Mouse (Mus musculus): ENCODE measurements at regions not wholly inside any gene's neighbourhood (a gene's known extent, or its start where the extent isn't known, plus 50 kb on each side); places are given as distances from the start of the nearest gene placed in this dataset.

DNA sequence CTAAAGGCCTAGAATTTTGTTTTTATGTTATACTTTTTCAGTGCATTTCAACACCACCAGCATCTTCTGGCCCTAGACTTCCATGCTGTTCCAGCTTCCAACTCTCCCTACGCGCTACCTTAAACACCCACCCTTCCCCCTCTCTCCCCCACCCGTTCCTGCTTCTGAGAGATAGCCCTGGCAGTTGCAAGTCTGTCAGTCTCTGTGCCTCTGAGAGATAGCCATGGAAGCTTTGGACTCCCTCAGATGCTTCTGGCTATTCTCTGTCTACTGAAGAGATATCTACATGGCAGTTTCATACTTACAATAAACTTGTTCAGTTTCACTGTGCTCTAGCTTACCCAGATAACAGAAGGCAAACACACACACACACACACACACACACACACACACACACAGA, 252.3 kb upstream of the H2al1a start:
- Histone ChIP-seq H3K36me3 (ENCODE audit: control insufficient read depth, insufficient read depth, low read length) (no peaks in the 10 kb centered on the region), H3K4me1 (ENCODE audit: control insufficient read depth, insufficient read depth, low read length) (no peaks in the 10 kb centered on the region), H3K27ac (ENCODE audit: insufficient read depth, low read depth, low read length) (no peak overlapping the region), H3K4me3 (ENCODE audit: insufficient read depth, low read depth, low read length) (no peak overlapping the region), H3K27me3 (replicated peaks; ENCODE audit: control insufficient read depth, insufficient read depth, low read length) (no peaks in the 10 kb centered on the region)
- WGBS, result 85% methylated on average over 3 of the region's 3 CpGs
- no peak for DNase-seq
- TF ChIP-seq CTCF (conservative IDR thresholded peaks at IDR 0.05; ENCODE audit: insufficient read depth, insufficient read length, low read depth, low read length), result no peak
- no peak for TF ChIP-seq POLR2A (IDR thresholded peaks at IDR 0.05; ENCODE audit: low read depth, low read length)

DNA sequence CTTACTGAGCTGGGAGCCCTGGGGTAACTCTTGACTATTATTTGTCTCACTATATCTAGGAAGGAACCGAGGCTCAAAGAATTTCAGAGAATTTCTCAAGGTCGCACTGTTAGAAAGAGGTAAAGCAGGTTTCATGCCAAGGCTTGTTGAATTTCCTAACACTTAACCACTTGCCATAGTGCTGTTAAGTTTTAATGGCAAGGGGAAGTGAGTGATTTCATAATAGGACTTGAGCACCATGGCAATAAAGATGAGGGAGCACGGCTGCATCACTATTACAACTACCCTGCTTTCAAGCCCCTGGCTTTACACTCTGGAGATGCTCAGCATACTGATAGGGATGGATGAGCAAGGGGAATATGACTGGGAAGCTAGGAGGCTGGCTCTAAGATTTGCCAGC, 216.9 kb upstream of the H2al1a start:
- WGBS, result 55% methylated on average over 3 of the region's 3 CpGs
- H3K4me1 ChIP-seq (ENCODE audit: control insufficient read depth, insufficient read depth, low read length), result no peaks in the 10 kb centered on the region; the same call in 1 of the 2 replicates
- TF ChIP-seq CTCF (conservative IDR thresholded peaks at IDR 0.05; ENCODE audit: insufficient read depth, insufficient read length, low read depth, low read length) (no peak), POLR2A (IDR thresholded peaks at IDR 0.05; ENCODE audit: low read depth, low read length) (no peak)
- no peaks in the 10 kb centered on the region for H3K27me3 ChIP-seq (replicated peaks; ENCODE audit: control insufficient read depth, insufficient read depth, low read length)
- no peaks in the 10 kb centered on the region for H3K36me3 ChIP-seq (ENCODE audit: control insufficient read depth, insufficient read depth, low read length)
- no peak overlapping the region for H3K27ac ChIP-seq (ENCODE audit: insufficient read depth, low read depth, low read length)
- no peak overlapping the region for H3K4me3 ChIP-seq (ENCODE audit: insufficient read depth, low read depth, low read length)
- no peak for DNase-seq

DNA sequence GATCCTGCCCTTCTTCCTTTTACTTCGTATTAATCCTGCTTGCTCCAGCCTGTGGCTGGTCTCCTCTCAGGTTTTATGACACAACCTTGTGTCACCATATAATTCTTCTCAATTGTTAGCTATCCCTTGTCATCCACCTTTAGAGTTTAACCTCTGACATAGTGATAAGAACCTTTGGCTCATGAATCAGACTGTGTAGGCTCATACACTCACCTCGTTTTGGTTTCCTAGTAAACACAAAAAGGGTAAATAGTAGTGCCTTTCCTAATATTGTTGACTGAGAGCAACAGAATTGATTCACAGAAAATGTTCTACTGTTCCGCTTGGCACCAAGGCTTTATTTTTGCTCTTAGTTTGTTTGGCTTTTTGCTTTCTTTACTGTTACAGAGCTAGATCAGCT, 216.2 kb upstream of the H2al1a start:
- Histone ChIP-seq H3K36me3 (ENCODE audit: control insufficient read depth, insufficient read depth, low read length) (no peaks in the 10 kb centered on the region), H3K27ac (ENCODE audit: insufficient read depth, low read depth, low read length) (no peak overlapping the region), H3K4me3 (ENCODE audit: insufficient read depth, low read depth, low read length) (no peak overlapping the region), H3K27me3 (replicated peaks; ENCODE audit: control insufficient read depth, insufficient read depth, low read length) (no peaks in the 10 kb centered on the region), H3K4me1 (ENCODE audit: control insufficient read depth, insufficient read depth, low read length) (no peaks in the 10 kb centered on the region; the same call in 1 of the 2 replicates)
- 88% methylated on average over 3 of the region's 3 CpGs for WGBS
- no peak for DNase-seq
- TF ChIP-seq CTCF (conservative IDR thresholded peaks at IDR 0.05; ENCODE audit: insufficient read depth, insufficient read length, low read depth, low read length) (no peak), POLR2A (IDR thresholded peaks at IDR 0.05; ENCODE audit: low read depth, low read length) (no peak)

DNA sequence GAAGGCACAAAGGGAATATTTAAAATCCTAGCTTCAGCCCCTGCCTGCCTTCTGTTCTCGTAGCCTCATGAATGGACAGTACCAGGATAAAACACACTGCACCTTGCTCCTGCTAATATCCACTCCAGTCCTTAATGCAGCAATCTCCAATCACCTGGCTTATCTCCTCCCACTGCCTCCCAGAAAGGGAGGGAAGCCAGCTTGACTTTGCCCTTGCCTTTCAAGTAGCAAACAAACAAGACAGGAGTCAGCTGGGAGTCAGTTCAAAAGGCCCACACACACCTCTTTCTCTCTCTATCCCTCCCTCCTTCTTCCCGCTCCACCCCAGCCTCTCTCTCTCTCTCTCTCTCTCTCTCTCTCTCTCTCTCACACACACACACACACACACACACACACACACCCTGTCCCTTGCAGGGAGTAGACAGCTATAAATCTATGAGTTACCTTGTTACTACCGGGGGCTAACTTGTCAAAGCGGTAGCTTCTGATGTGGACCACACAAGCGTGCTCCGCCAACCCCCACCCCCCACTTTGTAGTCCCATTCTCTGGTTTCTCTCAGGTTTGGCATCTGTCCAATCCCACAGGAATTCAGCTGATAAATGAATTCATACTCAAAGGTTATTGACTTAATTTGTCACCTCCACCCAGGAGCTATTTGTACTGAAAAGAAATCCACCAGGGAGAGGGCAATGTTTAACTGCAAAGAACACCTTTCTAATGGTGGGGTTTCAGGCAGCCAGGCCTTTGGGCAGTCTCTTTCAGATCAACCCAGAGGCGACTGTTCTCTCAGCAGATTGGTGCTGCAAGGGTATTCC, 212.6 kb upstream of the H2al1a start:
- H3K4me3 ChIP-seq (ENCODE audit: insufficient read depth, low read depth, low read length), result no peak overlapping the region
- no peaks in the 10 kb centered on the region; the same call in 1 of the 2 replicates for H3K4me1 ChIP-seq (ENCODE audit: control insufficient read depth, insufficient read depth, low read length)
- H3K36me3 ChIP-seq (ENCODE audit: control insufficient read depth, insufficient read depth, low read length), result no peaks in the 10 kb centered on the region
- H3K27ac ChIP-seq (ENCODE audit: insufficient read depth, low read depth, low read length), result peak overlapping the region; percentile 47; the same call in 1 of the 2 replicates
- DNase-seq, result peak; percentile 77
- 46% methylated on average over 6 of the region's 7 CpGs for WGBS
- TF ChIP-seq CTCF (conservative IDR thresholded peaks at IDR 0.05; ENCODE audit: insufficient read depth, insufficient read length, low read depth, low read length) (no peak), POLR2A (IDR thresholded peaks at IDR 0.05; ENCODE audit: low read depth, low read length) (no peak)
- no peaks in the 10 kb centered on the region for H3K27me3 ChIP-seq (replicated peaks; ENCODE audit: control insufficient read depth, insufficient read depth, low read length)

DNA sequence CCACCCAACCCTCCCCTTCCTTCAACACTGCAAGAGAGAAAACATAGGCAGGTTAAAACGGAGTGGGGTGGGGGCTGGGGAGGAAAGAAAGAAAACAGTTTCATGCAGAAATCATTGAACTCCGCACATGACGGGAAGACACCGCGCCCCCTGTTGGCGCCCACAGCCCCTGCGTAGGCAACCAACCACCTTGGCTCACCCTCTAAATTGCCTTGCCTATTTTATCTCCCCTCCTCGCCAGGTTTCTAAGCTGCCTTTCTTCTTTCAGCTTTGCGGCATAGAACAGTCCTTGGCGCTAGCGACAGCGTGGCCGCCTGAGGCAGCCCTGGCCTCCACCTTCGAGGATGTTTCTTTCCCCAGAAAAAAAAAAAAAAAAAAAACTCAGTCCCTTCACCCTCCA, 211.1 kb upstream of the H2al1a start:
- no peaks in the 10 kb centered on the region; the same call in 1 of the 2 replicates for H3K4me1 ChIP-seq (ENCODE audit: control insufficient read depth, insufficient read depth, low read length)
- H3K4me3 ChIP-seq (ENCODE audit: insufficient read depth, low read depth, low read length), result no peak overlapping the region
- H3K27ac ChIP-seq (ENCODE audit: insufficient read depth, low read depth, low read length), result no peak overlapping the region
- TF ChIP-seq POLR2A (IDR thresholded peaks at IDR 0.05; ENCODE audit: low read depth, low read length), result no peak
- peak; percentile 39 for TF ChIP-seq CTCF (conservative IDR thresholded peaks at IDR 0.05; ENCODE audit: insufficient read depth, insufficient read length, low read depth, low read length)
- no peaks in the 10 kb centered on the region for H3K36me3 ChIP-seq (ENCODE audit: control insufficient read depth, insufficient read depth, low read length)
- H3K27me3 ChIP-seq (replicated peaks; ENCODE audit: control insufficient read depth, insufficient read depth, low read length), result no peaks in the 10 kb centered on the region
- WGBS, result 30% methylated on average over 14 of the region's 14 CpGs
- DNase-seq, result peak; percentile 15

DNA sequence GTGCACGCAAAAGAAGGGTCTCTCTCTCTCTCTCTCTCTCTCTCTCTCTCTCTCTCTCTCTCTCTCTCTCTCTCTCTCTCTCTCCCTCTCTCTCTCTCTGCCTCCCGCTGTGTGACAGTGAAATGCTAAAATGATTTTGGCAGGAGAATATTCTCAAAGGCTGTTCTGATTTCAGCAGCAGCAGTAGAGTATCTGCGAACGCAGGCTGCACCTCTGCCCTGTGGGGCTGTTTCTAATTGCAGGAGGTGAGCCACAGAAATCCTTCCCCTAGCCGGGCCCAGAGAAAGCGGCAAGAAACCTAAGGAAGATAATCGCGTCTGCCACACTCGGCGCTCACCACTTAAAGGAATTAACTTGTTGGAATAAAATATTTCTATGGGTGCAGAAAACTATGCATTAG, 210.6 kb upstream of the H2al1a start:
- H3K36me3 ChIP-seq (ENCODE audit: control insufficient read depth, insufficient read depth, low read length), result no peaks in the 10 kb centered on the region
- DNase-seq, result no peak
- H3K4me3 ChIP-seq (ENCODE audit: insufficient read depth, low read depth, low read length), result no peak overlapping the region
- TF ChIP-seq POLR2A (IDR thresholded peaks at IDR 0.05; ENCODE audit: low read depth, low read length) (no peak), CTCF (conservative IDR thresholded peaks at IDR 0.05; ENCODE audit: insufficient read depth, insufficient read length, low read depth, low read length) (no peak)
- H3K27ac ChIP-seq (ENCODE audit: insufficient read depth, low read depth, low read length), result no peak overlapping the region
- H3K4me1 ChIP-seq (ENCODE audit: control insufficient read depth, insufficient read depth, low read length), result no peaks in the 10 kb centered on the region; the same call in 1 of the 2 replicates
- WGBS, result 67% methylated on average over 10 of the region's 10 CpGs
- H3K27me3 ChIP-seq (replicated peaks; ENCODE audit: control insufficient read depth, insufficient read depth, low read length), result no peaks in the 10 kb centered on the region

DNA sequence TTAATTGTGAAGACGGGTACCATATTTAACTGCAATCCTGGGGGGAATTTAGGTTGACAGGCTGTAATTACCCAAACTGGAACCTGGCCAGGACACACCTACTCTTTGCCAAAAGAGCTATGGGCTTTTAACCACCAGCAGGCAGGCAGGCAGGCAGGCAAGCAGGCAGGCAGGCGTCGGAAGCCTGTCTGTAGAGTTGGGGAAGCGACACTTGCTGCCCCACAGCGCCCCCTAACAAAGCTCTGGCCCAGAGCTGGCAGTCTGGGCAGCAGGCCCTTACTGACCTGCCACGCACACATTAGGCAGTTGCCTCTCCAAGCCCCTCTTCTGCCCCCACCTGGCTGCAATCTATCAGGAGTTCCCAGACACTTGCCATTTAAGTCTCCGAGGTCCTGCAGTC, 208.6 kb upstream of the H2al1a start:
- peak; percentile 47 for DNase-seq
- TF ChIP-seq CTCF (conservative IDR thresholded peaks at IDR 0.05; ENCODE audit: insufficient read depth, insufficient read length, low read depth, low read length), result peak; percentile 46
- no peak for TF ChIP-seq POLR2A (IDR thresholded peaks at IDR 0.05; ENCODE audit: low read depth, low read length)
- Histone ChIP-seq H3K27ac (ENCODE audit: insufficient read depth, low read depth, low read length) (no peak overlapping the region), H3K4me3 (ENCODE audit: insufficient read depth, low read depth, low read length) (no peak overlapping the region), H3K36me3 (ENCODE audit: control insufficient read depth, insufficient read depth, low read length) (no peaks in the 10 kb centered on the region), H3K4me1 (ENCODE audit: control insufficient read depth, insufficient read depth, low read length) (no peaks in the 10 kb centered on the region; the same call in 1 of the 2 replicates), H3K27me3 (replicated peaks; ENCODE audit: control insufficient read depth, insufficient read depth, low read length) (no peaks in the 10 kb centered on the region)
- 17% methylated on average over 7 of the region's 7 CpGs for WGBS
